Mouse (Mus musculus): ENCODE measurements at regions not wholly inside any gene's neighbourhood (a gene's known extent, or its start where the extent isn't known, plus 50 kb on each side); places are given as distances from the start of the nearest gene placed in this dataset.

DNA sequence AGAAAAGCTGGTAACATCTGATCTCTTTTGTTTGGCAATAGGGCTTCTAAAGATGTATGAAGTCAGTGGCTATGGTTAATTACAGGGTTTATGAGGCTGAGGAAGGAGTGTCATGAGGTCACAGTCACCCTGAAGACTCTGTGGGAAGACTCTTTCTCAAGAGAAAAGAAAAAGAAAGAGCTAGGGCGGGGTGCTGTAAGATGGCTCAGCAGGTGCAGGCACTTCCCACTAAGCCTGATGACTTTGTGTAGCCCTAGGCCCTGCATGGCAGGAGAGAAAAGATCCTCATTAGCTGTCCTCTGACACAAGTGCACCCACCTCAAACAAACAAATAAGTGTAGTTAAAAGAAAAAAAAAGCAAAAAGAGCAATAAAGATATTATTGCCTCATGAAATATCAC is 73.6 kb upstream of the Atp1b1 start:
- TF ChIP-seq MEF2A (IDR thresholded peaks at IDR 0.05; ENCODE audit: extremely low read depth, insufficient replicate concordance, low read depth, low read length, poor library complexity, severe bottlenecking) (no peak), HCFC1 (IDR thresholded peaks at IDR 0.05; ENCODE audit: low read depth, low read length) (no peak), JUND (IDR thresholded peaks at IDR 0.05; ENCODE audit: low read depth, low read length) (no peak), SIN3A (IDR thresholded peaks at IDR 0.05; ENCODE audit: low read length) (no peak), ZNF384 (IDR thresholded peaks at IDR 0.05; ENCODE audit: low read depth, low read length) (no peak), CHD1 (IDR thresholded peaks at IDR 0.05; ENCODE audit: low read depth, low read length) (no peak), RAD21 (IDR thresholded peaks at IDR 0.05; ENCODE audit: low read depth, low read length) (no peak), MYB (IDR thresholded peaks at IDR 0.05; ENCODE audit: low read depth, low read length) (no peak), POLR2AphosphoS5 (IDR thresholded peaks at IDR 0.05; ENCODE audit: borderline replicate concordance, low read depth, low read length) (no peak), CTCF (IDR thresholded peaks at IDR 0.05 in 2 of 3, conservative IDR thresholded peaks at IDR 0.05 in 1 of 3; ENCODE audit: control insufficient read depth in 1 of 3, insufficient read depth in 1 of 3, low read depth in 2 of 3, low read length in 3 of 3, poor library complexity in 1 of 3, severe bottlenecking in 1 of 3) (no peak), E2F4 (IDR thresholded peaks at IDR 0.05; ENCODE audit: borderline replicate concordance, low read depth, low read length) (no peak)
- H3K9me3 ChIP-seq (replicated peaks; ENCODE audit: insufficient read depth, low read length): no peaks in the 10 kb centered on the region
- H3K4me1 ChIP-seq (ENCODE audit: control insufficient read depth in 1 of 2, insufficient read depth in 2 of 2, low read length in 2 of 2): no peaks in the 10 kb centered on the region
- H3K4me3 ChIP-seq (ENCODE audit: control insufficient read depth in 1 of 2, insufficient read depth in 1 of 2, low read depth in 2 of 2, low read length in 2 of 2): no peak overlapping the region
- DNase-seq (ENCODE audit: low read depth, low spot score): no peak
- H3K79me2 ChIP-seq (ENCODE audit: control insufficient read depth, insufficient read depth, low read length, poor library complexity): no peaks in the 10 kb centered on the region
- no peak overlapping the region for H3K27ac ChIP-seq (ENCODE audit: control insufficient read depth, low read depth, low read length)
- H3K9ac ChIP-seq (ENCODE audit: control insufficient read depth, low read depth, low read length, poor library complexity, severe bottlenecking): no peak overlapping the region
- no peaks in the 10 kb centered on the region for H3K36me3 ChIP-seq (ENCODE audit: control insufficient read depth in 1 of 2, insufficient read depth in 2 of 2, low read length in 2 of 2)
- H3K27me3 ChIP-seq (ENCODE audit: control insufficient read depth in 1 of 2, insufficient read depth in 2 of 2, low read length in 2 of 2): no peaks in the 10 kb centered on the region

DNA sequence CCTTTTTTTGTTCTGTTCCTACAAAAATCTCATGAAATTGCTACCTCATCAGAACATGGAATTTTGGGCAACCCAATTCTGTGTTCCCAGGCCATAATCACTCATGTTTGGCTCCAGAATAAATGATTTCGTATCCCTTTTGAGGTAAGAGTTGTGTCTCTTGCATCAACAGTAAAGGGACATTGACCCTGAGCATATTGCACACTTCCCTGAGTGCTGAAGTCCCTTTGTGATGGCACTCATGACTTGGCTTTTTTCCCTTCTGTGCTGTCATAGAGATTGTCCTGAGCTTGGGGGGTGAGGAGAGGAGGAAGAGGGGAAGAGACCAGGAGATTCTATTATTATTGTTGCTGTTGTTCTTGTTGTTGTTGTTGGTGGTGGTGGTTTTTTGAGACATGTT is 68.6 kb upstream of the Atp1b1 start:
- no peaks in the 10 kb centered on the region for H3K27me3 ChIP-seq (ENCODE audit: control insufficient read depth in 1 of 2, insufficient read depth in 2 of 2, low read length in 2 of 2)
- H3K27ac ChIP-seq (ENCODE audit: control insufficient read depth, low read depth, low read length): no peak overlapping the region
- no peaks in the 10 kb centered on the region for H3K9me3 ChIP-seq (replicated peaks; ENCODE audit: insufficient read depth, low read length)
- no peaks in the 10 kb centered on the region for H3K36me3 ChIP-seq (ENCODE audit: control insufficient read depth in 1 of 2, insufficient read depth in 2 of 2, low read length in 2 of 2)
- H3K9ac ChIP-seq (ENCODE audit: control insufficient read depth, low read depth, low read length, poor library complexity, severe bottlenecking): no peak overlapping the region
- no peak for TF ChIP-seq USF2 (IDR thresholded peaks at IDR 0.05; ENCODE audit: borderline replicate concordance in 1 of 2, insufficient read depth in 1 of 2, low read depth in 1 of 2, low read length in 2 of 2)
- no peak for TF ChIP-seq TAL1 (IDR thresholded peaks at IDR 0.05; ENCODE audit: low read length)
- TF ChIP-seq CHD2 (IDR thresholded peaks at IDR 0.05; ENCODE audit: low read length): no peak
- TF ChIP-seq POLR2AphosphoS2 (IDR thresholded peaks at IDR 0.05; ENCODE audit: low read length): no peak
- TF ChIP-seq TBP (IDR thresholded peaks at IDR 0.05; ENCODE audit: low read depth, low read length): no peak
- no peak for TF ChIP-seq POLR2AphosphoS5 (IDR thresholded peaks at IDR 0.05; ENCODE audit: borderline replicate concordance, low read depth, low read length)
- TF ChIP-seq BHLHE40 (IDR thresholded peaks at IDR 0.05; ENCODE audit: borderline replicate concordance, low read depth, low read length): no peak
- TF ChIP-seq USF1 (IDR thresholded peaks at IDR 0.05; ENCODE audit: low read depth, low read length): no peak
- no peak for TF ChIP-seq KAT2A (conservative IDR thresholded peaks at IDR 0.05; ENCODE audit: low read depth, low read length)
- no peak for TF ChIP-seq MAFK (IDR thresholded peaks at IDR 0.05; ENCODE audit: borderline replicate concordance, low read depth, low read length)
- no peak for TF ChIP-seq UBTF (IDR thresholded peaks at IDR 0.05; ENCODE audit: borderline replicate concordance, insufficient read depth, low read depth, low read length)
- TF ChIP-seq MAX (IDR thresholded peaks at IDR 0.05; ENCODE audit: low read length): no peak
- H3K79me2 ChIP-seq (ENCODE audit: control insufficient read depth, insufficient read depth, low read length, poor library complexity): no peaks in the 10 kb centered on the region
- no peaks in the 10 kb centered on the region for H3K4me1 ChIP-seq (ENCODE audit: control insufficient read depth in 1 of 2, insufficient read depth in 2 of 2, low read length in 2 of 2)
- H3K4me3 ChIP-seq (ENCODE audit: control insufficient read depth in 1 of 2, insufficient read depth in 1 of 2, low read depth in 2 of 2, low read length in 2 of 2): no peak overlapping the region
- no peak for DNase-seq (ENCODE audit: low read depth, low spot score)

Data from MEL (cell line).